Mouse (Mus musculus): ENCODE data around the gene Hist1h2ao.
"Not testable (repeated sequence)": the region's sequence is repeated elsewhere in the genome, so short reads cannot be mapped to it uniquely, and the experiment has no call there.

DNA sequence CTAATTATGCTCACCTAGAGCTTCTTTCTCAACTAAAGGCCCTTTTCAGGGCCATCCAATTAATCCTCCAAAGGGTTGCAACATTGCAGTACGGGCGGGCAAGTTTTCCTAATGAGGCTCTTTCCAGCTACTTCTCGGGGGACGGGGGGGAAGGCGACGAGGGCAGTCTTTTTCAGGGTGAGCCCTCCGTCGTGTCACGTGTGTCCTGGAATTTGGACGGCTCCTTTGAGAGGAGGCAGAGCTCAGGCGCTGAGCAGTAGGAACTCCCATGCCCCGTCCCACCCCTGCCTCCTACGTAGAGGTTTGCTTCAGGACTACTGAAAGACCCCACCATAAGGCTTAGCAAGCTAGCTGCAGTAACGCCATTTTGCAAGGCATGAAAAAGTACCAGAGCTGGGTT lies 1.8 kb downstream of the Hist1h2ao start:
- TF ChIP-seq CTCF (IDR thresholded peaks at IDR 0.05; ENCODE audit: control insufficient read depth, insufficient read depth, low read length); POLR2A (IDR thresholded peaks at IDR 0.05; ENCODE audit: borderline replicate concordance, control insufficient read depth, low read depth, low read length): not testable (repeated sequence)

Measured in bone marrow, adult 2 months (tissue).